Mouse (Mus musculus) spleen, adult 18-20 months (tissue): ENCODE results near the gene Ttc30a1.

Source experiments
- DNase-seq, 2 experiments: peaks; one replicate each; pipeline ENCODE4 v3.0.0; 2022; ENCODE audit warnings: mixed read lengths in 2 of 2

The Ttc30a1 gene

DNA sequence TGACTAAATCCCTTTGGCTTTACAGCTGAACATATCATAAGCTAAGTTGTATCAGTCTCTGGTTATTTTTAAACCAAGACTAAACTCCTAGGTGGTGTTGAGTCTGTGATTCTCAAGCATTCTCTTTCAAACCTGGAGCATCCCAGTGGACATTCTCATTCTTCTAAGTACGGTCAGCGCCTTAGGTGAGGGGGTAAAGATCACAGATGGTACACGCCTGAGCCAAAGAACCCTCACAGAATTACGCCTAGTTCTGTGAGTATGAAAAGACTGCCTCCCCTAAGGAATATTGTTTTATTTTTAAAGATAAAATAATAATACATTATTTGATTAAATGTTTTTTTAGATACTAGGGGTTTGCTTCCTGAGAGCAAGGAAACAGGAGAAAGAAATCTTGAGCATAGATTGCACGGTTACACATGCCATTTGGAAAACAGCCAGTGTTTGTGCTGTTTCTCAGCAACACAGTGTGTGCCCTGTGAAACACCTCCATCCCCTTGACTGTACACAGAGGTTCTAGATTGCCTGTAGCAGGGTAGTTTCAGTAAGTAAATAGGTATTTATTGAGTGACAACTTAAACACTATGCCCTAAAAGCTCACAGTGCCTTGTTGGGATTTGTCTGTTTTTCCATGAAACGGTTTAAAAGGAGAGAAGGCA, 51.9 kb downstream of the Ttc30a1 start:
- DNase-seq: no peak

DNA sequence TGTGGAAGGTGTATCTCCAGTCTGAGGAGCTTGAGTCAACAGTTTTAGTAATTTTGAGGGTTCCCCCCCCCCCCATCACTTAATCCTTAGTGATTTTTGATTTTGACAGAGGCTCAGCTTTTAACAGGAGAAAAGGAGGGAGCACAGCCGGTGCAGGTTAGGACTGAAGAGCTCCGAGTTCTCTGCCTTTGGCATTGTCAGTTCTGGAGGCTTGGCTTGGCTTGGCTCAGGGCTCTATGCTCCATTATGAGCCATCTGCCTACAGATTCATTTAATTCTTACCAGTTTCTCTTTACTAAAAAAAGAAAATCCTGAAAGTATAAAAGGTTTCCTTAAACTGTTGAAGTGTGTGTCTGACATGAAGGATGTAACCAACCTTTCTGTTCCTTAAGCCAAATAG, 52.6 kb downstream of the Ttc30a1 start:
- no peak for DNase-seq
